Mouse (Mus musculus) forebrain, embryonic 14.5 days (tissue): ENCODE data around the gene Tmem253. TPM values are rescaled to one million over a fixed set of nuclear protein-coding genes. Genes with fewer than 3 reads are reported as not detected.

ENCODE experiments used
- polyA plus RNA-seq: library from polyadenylated mRNA; unstranded; fragments of >200 nt; fragmentation: Nextera tagmentation; extraction: Ambion mirVana; gene quantifications from 2 replicates; pipeline ENCODE4 v1.2.1, GENCODE M21; 2014

The Tmem253 gene
- polyA plus RNA-seq, 1 experiment from 2014 or later: 0.46 TPM

Other genes with a start within 250 kb of the Tmem253 start
- gene Ang4, start 242.1 kb upstream of the Tmem253 start, polyA plus RNA-seq: not detected in 2 replicates
- not detected in 2 replicates for gene AY358078, start 215.6 kb upstream of the Tmem253 start, polyA plus RNA-seq
- gene Ear6, start 162.0 kb upstream of the Tmem253 start, polyA plus RNA-seq: not detected in 2 replicates
- 64.7 and 64.9 TPM in 2 replicates for gene Mettl17, start 130.8 kb upstream of the Tmem253 start, polyA plus RNA-seq
- gene Slc39a2, start 122.8 kb upstream of the Tmem253 start, polyA plus RNA-seq: 0.62 and 0.82 TPM in 2 replicates
- gene Ndrg2, start 101.5 kb upstream of the Tmem253 start, polyA plus RNA-seq: 127 and 139 TPM in 2 replicates
- gene Tppp2, start 97.2 kb upstream of the Tmem253 start, polyA plus RNA-seq: not detected in 2 replicates
- gene Rnase13, start 92.9 kb upstream of the Tmem253 start, polyA plus RNA-seq: not detected in 2 replicates
- 49.5 and 51.1 TPM in 2 replicates for gene Arhgef40, start 30.9 kb upstream of the Tmem253 start, polyA plus RNA-seq
- gene Zfp219, start 5.1 kb downstream of the Tmem253 start, polyA plus RNA-seq: 41.0 and 42.0 TPM in 2 replicates
- gene Olfr221, start 26.8 kb downstream of the Tmem253 start, polyA plus RNA-seq: not detected in 2 replicates
- gene Hnrnpc, start 88.4 kb downstream of the Tmem253 start, polyA plus RNA-seq: 684 and 690 TPM in 2 replicates
- 49.2 and 52.3 TPM in 2 replicates for gene Rpgrip1, start 95.0 kb downstream of the Tmem253 start, polyA plus RNA-seq
- 68.9 and 78.4 TPM in 2 replicates for gene Supt16, start 181.8 kb downstream of the Tmem253 start, polyA plus RNA-seq
- gene Chd8, start 242.1 kb downstream of the Tmem253 start, polyA plus RNA-seq: 44.9 and 45.8 TPM in 2 replicates